Mouse (Mus musculus) brain, adult 2 months (tissue): Measurements from ENCODE around the gene Coq10b.
"Not testable (repeated sequence)": the region's sequence is repeated elsewhere in the genome, so short reads cannot be mapped to it uniquely, and the experiment has no call there.

ENCODE experiments used
- DNase-seq: peaks from one replicate; pipeline ENCODE4 v3.0.0; 2011; ENCODE audit warnings: low read depth, low spot score

Coq10b gene

DNA sequence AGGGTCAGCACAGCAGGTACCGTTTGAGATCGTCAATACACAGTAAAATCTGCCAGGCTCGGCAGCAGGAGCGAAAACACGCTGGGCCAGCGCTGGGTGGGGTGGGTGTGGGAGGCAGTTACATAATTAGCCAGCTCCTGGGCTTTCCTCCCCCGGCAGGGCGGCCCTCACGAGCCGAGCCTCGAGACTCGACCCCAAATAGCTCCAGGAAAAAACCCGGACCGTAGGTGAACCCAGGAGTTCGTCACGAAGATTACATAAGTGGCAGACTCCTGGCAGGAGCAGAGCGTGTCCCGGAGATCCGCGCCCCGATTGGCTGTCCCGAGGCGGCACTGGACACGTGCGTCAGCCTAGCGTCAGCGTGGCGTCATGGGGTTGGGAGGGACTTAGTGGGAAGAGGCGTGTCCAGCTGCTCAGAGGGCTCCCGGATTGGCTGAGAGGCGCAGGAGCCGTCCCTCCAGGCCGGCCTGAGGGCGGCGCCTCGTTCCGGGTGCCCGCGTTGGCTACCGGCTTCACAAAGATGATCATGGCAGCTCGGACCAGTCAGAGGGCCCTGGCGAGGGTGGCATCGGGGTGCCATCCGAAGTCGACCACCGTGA lies at the start of gene Coq10b:
TSS of gene Coq10b (plus strand) at position 416 of the 599 bp plus-strand sequence.
- DNase-seq: peak; percentile 100

DNA sequence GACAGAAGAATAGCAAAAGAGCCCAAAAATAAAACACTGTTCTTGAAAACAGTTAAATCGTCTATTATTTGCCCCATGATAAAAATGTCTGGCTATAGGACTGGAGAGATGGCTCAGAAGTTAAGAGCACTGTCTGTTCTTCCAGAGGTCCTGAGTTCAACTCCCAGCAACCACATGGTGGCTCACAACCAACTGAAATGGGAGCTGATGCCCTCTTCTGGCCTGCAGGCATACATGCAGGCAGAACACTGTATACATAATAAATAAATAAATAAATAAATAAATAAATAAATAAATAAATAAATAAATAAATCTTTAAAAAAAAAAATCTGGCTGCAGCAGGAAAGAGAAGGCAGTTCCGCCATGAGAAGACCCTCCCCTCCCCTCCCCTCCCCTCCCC lies 44.3 kb upstream of the Coq10b start:
- DNase-seq: not testable (repeated sequence)

- DNase-seq: peak; percentile 18
Observed at GRCm38 (mm10) chr1:55012513-55012912, 40.1 kb upstream of the Coq10b start.

GRCm38 (mm10) chr1:55021907-55022306 lies 30.7 kb upstream of the Coq10b start:
- DNase-seq: no peak

DNA sequence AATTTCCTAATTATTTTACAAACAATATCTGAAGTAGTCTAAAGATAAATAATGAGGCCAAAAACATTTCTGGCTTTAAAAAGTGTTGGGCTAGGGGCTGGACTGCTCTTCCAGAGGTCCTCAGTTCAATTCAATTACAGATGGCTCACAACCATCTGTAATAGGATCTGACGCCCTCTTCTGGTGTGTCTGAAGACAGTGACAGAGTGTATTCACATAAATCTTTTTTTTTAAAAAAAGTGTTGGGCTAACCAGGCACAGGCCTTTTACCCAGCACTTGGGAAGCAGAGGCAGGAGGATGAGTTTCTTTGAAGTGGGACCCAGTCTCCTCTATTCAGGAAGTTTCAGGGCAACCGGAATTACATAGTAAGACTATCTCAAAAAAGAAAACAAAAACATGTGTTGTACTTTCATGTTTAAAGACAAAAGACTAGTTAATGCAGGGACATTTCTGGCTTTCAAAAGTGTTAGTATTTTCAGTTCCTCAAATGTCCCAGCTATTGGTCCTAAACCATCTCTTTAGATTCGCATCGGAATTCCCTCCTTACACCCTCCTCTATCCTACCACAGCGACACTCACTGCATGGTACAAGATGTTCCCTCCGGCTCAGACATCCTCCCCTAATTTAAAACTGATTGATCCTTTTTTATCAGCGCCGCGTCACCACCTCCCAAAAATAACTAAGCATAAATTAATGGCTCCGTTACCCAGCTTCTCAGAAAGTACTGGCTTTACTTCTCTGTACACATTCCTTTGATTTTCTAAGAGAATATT lies 26.7 kb upstream of the Coq10b start:
- DNase-seq: peak; percentile 52

GRCm38 (mm10) chr1:55026444-55027252 lies 25.9 kb upstream of the Coq10b start:
- DNase-seq: peak; percentile 56

DNA sequence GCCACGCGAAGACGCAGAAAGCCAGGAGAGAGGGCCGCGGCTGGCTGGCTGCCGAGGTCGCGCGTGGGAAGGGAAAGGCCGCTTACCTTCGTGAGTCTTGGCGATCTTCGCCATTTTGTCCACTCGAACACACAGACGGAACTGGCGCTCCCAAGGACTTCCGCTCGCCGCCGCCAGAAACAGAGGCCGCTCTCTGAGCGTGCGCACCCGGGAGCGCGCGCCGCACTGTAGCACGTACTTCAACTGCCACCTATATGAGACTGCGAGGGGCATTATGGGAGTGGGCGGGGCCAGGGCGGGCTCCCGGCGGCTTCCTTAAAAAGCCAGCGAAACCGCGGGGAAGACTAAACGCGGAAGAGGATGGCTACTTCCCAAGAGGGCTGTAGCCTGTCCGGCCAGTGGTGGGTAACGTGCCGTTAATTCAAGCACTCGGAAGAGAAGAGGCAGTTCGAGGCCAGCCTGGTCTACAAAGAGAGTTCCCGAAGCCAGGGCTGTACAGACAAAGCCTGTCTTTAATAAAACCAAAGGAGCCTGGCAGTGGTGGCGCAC lies 25.2 kb upstream of the Coq10b start, which contains the start of gene Sf3b1:
TSS of gene Sf3b1 (minus strand) at position 229 of the 549 bp plus-strand sequence.
- DNase-seq: peak; percentile 98

- no peak for DNase-seq
Observed at GRCm38 (mm10) chr1:55027966-55028365, 24.6 kb upstream of the Coq10b start.

GRCm38 (mm10) chr1:55028512-55029249 lies 23.9 kb upstream of the Coq10b start:
- peak; percentile 21 for DNase-seq

DNA sequence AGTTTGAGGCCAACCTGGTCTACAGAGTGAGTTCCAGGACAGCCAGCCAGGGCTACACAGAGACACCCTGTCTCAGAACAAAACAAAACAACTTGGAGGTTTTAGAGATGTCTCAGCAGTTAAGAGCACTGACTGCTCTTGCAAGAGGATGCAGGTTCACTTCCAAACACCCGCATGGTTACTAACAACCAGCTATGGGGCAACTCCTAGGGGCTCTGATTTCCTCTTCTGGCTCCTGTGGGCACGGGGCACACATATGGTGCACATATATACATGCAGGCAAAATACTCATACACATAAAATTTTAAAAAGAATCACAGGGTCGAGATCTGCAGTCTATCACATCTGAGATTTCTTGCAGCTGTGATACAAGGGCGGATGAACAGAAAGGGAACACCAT lies 23.1 kb upstream of the Coq10b start:
- DNase-seq: no peak

- DNase-seq: no peak
Observed at GRCm38 (mm10) chr1:55031026-55031779, 21.4 kb upstream of the Coq10b start.

DNA sequence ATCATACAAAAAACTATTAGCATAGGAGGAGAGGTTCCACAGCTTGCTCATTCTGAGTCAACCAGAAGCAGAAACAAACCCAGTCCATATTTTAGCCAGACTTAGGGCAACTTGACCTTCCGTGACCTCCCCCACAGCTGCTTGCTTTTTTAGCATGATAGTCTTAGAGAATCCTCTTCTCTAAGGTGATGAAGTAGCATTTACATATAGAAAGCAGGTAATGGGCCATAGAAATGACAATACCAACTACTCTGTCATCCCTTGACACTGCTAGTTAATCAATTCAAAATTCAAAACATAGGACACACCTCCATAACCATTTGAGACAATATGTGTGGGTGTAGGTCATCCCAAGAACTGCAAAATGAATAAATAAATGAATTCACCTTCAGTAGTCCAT lies 12.6 kb upstream of the Coq10b start:
- no peak for DNase-seq

GRCm38 (mm10) chr1:55041691-55042090 lies 10.9 kb upstream of the Coq10b start:
- DNase-seq: no peak

GRCm38 (mm10) chr1:55042246-55042645 lies 10.3 kb upstream of the Coq10b start:
- no peak for DNase-seq

DNA sequence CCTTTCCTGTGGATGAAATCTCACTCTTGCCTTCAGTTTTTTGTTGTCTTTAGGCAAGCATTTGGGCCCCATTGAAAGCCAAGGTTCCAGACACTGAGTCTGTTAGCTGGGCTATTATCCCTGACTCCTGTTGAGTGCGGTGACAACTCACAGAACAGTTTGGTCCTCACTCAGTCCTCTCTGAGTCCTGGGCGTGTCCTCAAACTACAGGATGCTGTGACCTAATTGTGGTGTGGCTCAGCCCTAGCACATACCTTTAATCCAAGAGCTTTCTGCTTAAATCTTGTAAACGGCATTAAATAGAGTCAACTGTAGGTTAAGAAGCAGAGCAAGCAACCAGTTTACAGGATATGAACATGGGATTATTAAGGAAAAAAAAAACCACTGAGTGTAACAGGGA lies 9.4 kb upstream of the Coq10b start:
- no peak for DNase-seq

DNA sequence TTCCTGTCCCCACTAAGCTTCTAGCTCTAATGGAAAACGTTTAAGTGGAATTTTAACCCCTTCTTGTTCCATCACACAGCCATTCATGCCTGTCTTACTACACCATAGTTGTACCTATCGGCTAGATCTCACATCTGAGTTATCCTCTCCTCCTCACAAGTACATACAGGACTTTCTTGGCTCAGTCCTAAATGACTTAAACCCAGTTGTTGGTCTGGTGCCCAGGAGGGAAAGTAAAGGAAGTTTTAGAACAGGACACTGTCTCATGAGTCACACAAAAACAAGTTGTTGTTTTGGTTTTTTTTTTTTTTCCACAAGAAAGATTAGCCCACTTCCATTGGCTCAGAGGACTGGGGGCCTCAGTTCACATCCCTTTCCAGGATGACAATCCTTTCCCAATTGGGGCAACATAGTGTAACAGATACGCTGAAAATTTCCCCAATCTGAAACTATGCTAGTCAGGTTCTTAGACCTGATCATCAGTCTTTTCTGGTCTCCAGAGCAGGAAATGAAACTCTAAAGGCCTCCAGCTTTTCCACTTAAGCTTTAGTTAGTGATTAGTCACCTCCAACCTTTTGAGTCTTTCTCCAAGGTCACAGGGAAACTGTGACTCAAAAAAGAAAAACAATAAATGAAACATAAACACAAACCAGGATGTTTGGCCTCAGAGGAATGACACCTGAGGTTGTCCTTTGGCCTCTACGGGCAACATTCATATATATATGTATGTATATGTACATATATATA lies 3.6 kb upstream of the Coq10b start:
- no peak for DNase-seq

GRCm38 (mm10) chr1:55051671-55052070 lies 899 bp upstream of the Coq10b start:
- peak; percentile 20 for DNase-seq

GRCm38 (mm10) chr1:55053005-55053404 lies 435 bp downstream of the Coq10b start:
- DNase-seq: peak; percentile 42

GRCm38 (mm10) chr1:55053596-55053995 lies 1.0 kb downstream of the Coq10b start:
- DNase-seq: no peak
